Mouse (Mus musculus): ENCODE measurements around the gene Syt17.

GRCm38 (mm10) chr7:118363587-118364233, 84.3 kb downstream of the Syt17 start:
- TF ChIP-seq HCFC1 (IDR thresholded peaks at IDR 0.05; ENCODE audit: borderline replicate concordance, insufficient read depth, low read length) (no peak), CHD2 (IDR thresholded peaks at IDR 0.05; ENCODE audit: low read depth, low read length) (no peak), MAFK (IDR thresholded peaks at IDR 0.05; ENCODE audit: insufficient read depth, low read depth, low read length) (no peak), ZC3H11A (IDR thresholded peaks at IDR 0.05; ENCODE audit: borderline replicate concordance, low read depth, low read length) (no peak)
